Mouse (Mus musculus): ENCODE results near the gene Cabp4.

Cabp4 gene

GRCm38 (mm10) chr19:4147022-4147405 is 3.2 kb upstream of the Cabp4 start:
- Histone ChIP-seq H3K4me3 (replicated peaks; ENCODE audit: low read length) (0 out of 2 replicates have a peak overlapping the region, but pooled peaks have one; percentile 2), H3K27me3 (ENCODE audit: insufficient read depth, low read length) (peaks cover 12% of the 10 kb centered on the region), H3K36me3 (ENCODE audit: insufficient read depth, low read length) (peaks cover 27% of the 10 kb centered on the region), H3K4me1 (replicated peaks; ENCODE audit: low read depth, low read length) (peaks cover 76% of the 10 kb centered on the region), H3K9me3 (ENCODE audit: low read length) (no peaks in the 10 kb centered on the region)
- no peak for TF ChIP-seq NANOG (IDR thresholded peaks at IDR 0.05; ENCODE audit: borderline replicate concordance, low read length)
- no peak for TF ChIP-seq CTCF (conservative IDR thresholded peaks at IDR 0.05; ENCODE audit: low read length)
- no peak for TF ChIP-seq POU5F1 (IDR thresholded peaks at IDR 0.05; ENCODE audit: borderline replicate concordance, low read length)

- peaks cover 12% of the 10 kb centered on the region for H3K27me3 ChIP-seq (ENCODE audit: insufficient read depth, low read length)
- 0 out of 2 replicates have a peak overlapping the region, but pooled peaks have one; percentile 2 for H3K4me3 ChIP-seq (replicated peaks; ENCODE audit: low read length)
- TF ChIP-seq POU5F1 (IDR thresholded peaks at IDR 0.05; ENCODE audit: borderline replicate concordance, low read length): no peak
- no peak for TF ChIP-seq CTCF (conservative IDR thresholded peaks at IDR 0.05; ENCODE audit: low read length)
- no peak for TF ChIP-seq NANOG (IDR thresholded peaks at IDR 0.05; ENCODE audit: borderline replicate concordance, low read length)
- H3K4me1 ChIP-seq (replicated peaks; ENCODE audit: low read depth, low read length): peaks cover 71% of the 10 kb centered on the region
- H3K9me3 ChIP-seq (ENCODE audit: low read length): no peaks in the 10 kb centered on the region
- peaks cover 23% of the 10 kb centered on the region for H3K36me3 ChIP-seq (ENCODE audit: insufficient read depth, low read length)
Observed at GRCm38 (mm10) chr19:4146366-4147021, 2.7 kb upstream of the Cabp4 start.

- H3K4me1 ChIP-seq (replicated peaks; ENCODE audit: low read depth, low read length): peaks cover 71% of the 10 kb centered on the region
- H3K27me3 ChIP-seq (ENCODE audit: insufficient read depth, low read length): peaks cover 12% of the 10 kb centered on the region
- H3K4me3 ChIP-seq (replicated peaks; ENCODE audit: low read length): no peak overlapping the region
- TF ChIP-seq NANOG (IDR thresholded peaks at IDR 0.05; ENCODE audit: borderline replicate concordance, low read length) (no peak), CTCF (conservative IDR thresholded peaks at IDR 0.05; ENCODE audit: low read length) (no peak), POU5F1 (IDR thresholded peaks at IDR 0.05; ENCODE audit: borderline replicate concordance, low read length) (no peak)
- peaks cover 17% of the 10 kb centered on the region for H3K36me3 ChIP-seq (ENCODE audit: insufficient read depth, low read length)
- H3K9me3 ChIP-seq (ENCODE audit: low read length): no peaks in the 10 kb centered on the region
Observed at GRCm38 (mm10) chr19:4145936-4146335, 2.1 kb upstream of the Cabp4 start.

GRCm38 (mm10) chr19:4144550-4145498 is 991 bp upstream of the Cabp4 start:
- Histone ChIP-seq H3K4me1 (replicated peaks; ENCODE audit: low read depth, low read length) (peaks cover 70% of the 10 kb centered on the region), H3K9me3 (ENCODE audit: low read length) (no peaks in the 10 kb centered on the region), H3K36me3 (ENCODE audit: insufficient read depth, low read length) (peaks cover 6% of the 10 kb centered on the region), H3K27me3 (ENCODE audit: insufficient read depth, low read length) (peaks cover 19% of the 10 kb centered on the region), H3K4me3 (replicated peaks; ENCODE audit: low read length) (no peak overlapping the region)
- TF ChIP-seq POU5F1 (IDR thresholded peaks at IDR 0.05; ENCODE audit: borderline replicate concordance, low read length): no peak
- TF ChIP-seq NANOG (IDR thresholded peaks at IDR 0.05; ENCODE audit: borderline replicate concordance, low read length): no peak
- TF ChIP-seq CTCF (conservative IDR thresholded peaks at IDR 0.05; ENCODE audit: low read length): no peak

GRCm38 (mm10) chr19:4142416-4143173 is 1.2 kb downstream of the Cabp4 start:
- H3K36me3 ChIP-seq (ENCODE audit: insufficient read depth, low read length): no peaks in the 10 kb centered on the region
- TF ChIP-seq NANOG (IDR thresholded peaks at IDR 0.05; ENCODE audit: borderline replicate concordance, low read length) (no peak), CTCF (conservative IDR thresholded peaks at IDR 0.05; ENCODE audit: low read length) (no peak), POU5F1 (IDR thresholded peaks at IDR 0.05; ENCODE audit: borderline replicate concordance, low read length) (no peak)
- no peak overlapping the region for H3K4me3 ChIP-seq (replicated peaks; ENCODE audit: low read length)
- H3K4me1 ChIP-seq (replicated peaks; ENCODE audit: low read depth, low read length): peaks cover 74% of the 10 kb centered on the region
- peaks cover 19% of the 10 kb centered on the region for H3K27me3 ChIP-seq (ENCODE audit: insufficient read depth, low read length)
- no peaks in the 10 kb centered on the region for H3K9me3 ChIP-seq (ENCODE audit: low read length)

- H3K4me1 ChIP-seq (replicated peaks; ENCODE audit: low read depth, low read length): peaks cover 73% of the 10 kb centered on the region
- TF ChIP-seq CTCF (conservative IDR thresholded peaks at IDR 0.05; ENCODE audit: low read length): no peak
- no peak for TF ChIP-seq POU5F1 (IDR thresholded peaks at IDR 0.05; ENCODE audit: borderline replicate concordance, low read length)
- no peak for TF ChIP-seq NANOG (IDR thresholded peaks at IDR 0.05; ENCODE audit: borderline replicate concordance, low read length)
Observed at GRCm38 (mm10) chr19:4140147-4140546, 3.7 kb downstream of the Cabp4 start.

GRCm38 (mm10) chr19:4139446-4139845 is 4.4 kb downstream of the Cabp4 start, which contains the start of gene Gpr152:
Gpr152 (plus strand) TSS chr19:4139787.
- Histone ChIP-seq H3K27me3 (ENCODE audit: insufficient read depth, low read length) (peaks cover 19% of the 10 kb centered on the region), H3K9me3 (ENCODE audit: low read length) (no peaks in the 10 kb centered on the region), H3K36me3 (ENCODE audit: insufficient read depth, low read length) (no peaks in the 10 kb centered on the region), H3K4me1 (replicated peaks; ENCODE audit: low read depth, low read length) (peaks cover 73% of the 10 kb centered on the region), H3K4me3 (replicated peaks; ENCODE audit: low read length) (peak within 1 kb of the TSS; percentile 7; the same call in 1 of the 2 replicates)
- TF ChIP-seq CTCF (conservative IDR thresholded peaks at IDR 0.05; ENCODE audit: low read length) (no peak), NANOG (IDR thresholded peaks at IDR 0.05; ENCODE audit: borderline replicate concordance, low read length) (no peak), POU5F1 (IDR thresholded peaks at IDR 0.05; ENCODE audit: borderline replicate concordance, low read length) (no peak)

More at GRCm38 (mm10) chr19:4140147-4140546, 3.7 kb downstream of the Cabp4 start:
- no peaks in the 10 kb centered on the region for H3K9me3 ChIP-seq (ENCODE audit: low read length)
- no peak overlapping the region for H3K4me3 ChIP-seq (replicated peaks; ENCODE audit: low read length)
- peaks cover 19% of the 10 kb centered on the region for H3K27me3 ChIP-seq (ENCODE audit: insufficient read depth, low read length)
- H3K36me3 ChIP-seq (ENCODE audit: insufficient read depth, low read length): no peaks in the 10 kb centered on the region

All from E14TG2a.4 (cell line).